Mouse (Mus musculus): ENCODE results near the gene Sfrp4. TPM values are rescaled to one million over a fixed set of nuclear protein-coding genes. Genes with fewer than 3 reads are reported as not detected.
"Not testable (repeated sequence)": the region's sequence is repeated elsewhere in the genome, so short reads cannot be mapped to it uniquely, and the experiment has no call there.

Sfrp4 gene
- polyA plus RNA-seq (2012; rRNA removed): 0.85 and 1.8 TPM in 2 replicates

DNA sequence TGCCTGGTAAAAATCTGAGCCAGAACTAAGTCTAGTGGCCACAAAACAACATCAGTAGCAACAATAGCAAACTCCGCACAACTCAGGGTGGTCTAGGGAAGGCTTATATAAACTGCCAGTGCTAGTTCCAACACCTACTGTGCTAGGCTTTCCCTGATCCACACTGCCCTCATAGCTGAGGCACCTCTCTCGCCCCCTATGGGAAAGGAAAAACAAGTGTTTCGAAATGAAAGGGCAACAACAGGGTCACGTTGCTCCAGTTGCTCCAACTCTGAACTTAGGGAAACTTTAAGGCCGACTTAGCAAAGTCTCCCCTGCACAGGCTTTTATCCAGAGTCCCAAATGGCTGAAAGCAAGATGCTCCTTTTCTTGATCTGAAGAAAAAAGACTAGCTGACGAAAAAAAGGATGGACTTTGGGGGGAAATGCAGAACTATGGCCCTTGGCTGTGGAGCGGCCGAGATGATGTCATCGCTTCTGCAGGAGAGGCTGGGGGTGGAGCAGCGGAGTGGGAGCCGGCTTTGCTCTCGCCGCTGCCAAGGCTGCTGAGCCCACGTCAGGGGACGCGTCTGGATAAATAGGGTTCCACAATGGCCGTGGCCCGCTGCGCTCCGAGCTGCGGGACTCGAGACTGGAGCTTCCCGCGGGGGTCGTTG is at the start of gene Sfrp4:
TSS of gene Sfrp4 (plus strand) at position 532 of the 655 bp plus-strand sequence.
- WGBS: 6% methylated on average over 25 of the region's 25 CpGs
- no peak for DNase-seq
- H3K36me3 ChIP-seq (ENCODE audit: control insufficient read depth, insufficient read depth, low read length): no peaks in the 10 kb centered on the region
- no peaks in the 10 kb centered on the region; the same call in 1 of the 2 replicates for H3K4me1 ChIP-seq (replicated peaks; ENCODE audit: control insufficient read depth, insufficient read depth, low read length)
- no peaks in the 10 kb centered on the region; the same call in 1 of the 2 replicates for H3K27me3 ChIP-seq (ENCODE audit: control insufficient read depth, insufficient read depth, low read length)
- no peak within 1 kb of the TSS for H3K27ac ChIP-seq (ENCODE audit: control insufficient read depth, insufficient read depth, low read length)
- H3K4me3 ChIP-seq (ENCODE audit: control insufficient read depth, insufficient read depth, low read length): no peak within 1 kb of the TSS
- TF ChIP-seq CTCF (IDR thresholded peaks at IDR 0.05; ENCODE audit: borderline replicate concordance, control insufficient read depth, extremely low read depth, insufficient read depth, low read length, poor library complexity): no peak
- TF ChIP-seq POLR2A (IDR thresholded peaks at IDR 0.05; ENCODE audit: control insufficient read depth, extremely low read depth, insufficient read depth, low read length, poor library complexity): no peak

DNA sequence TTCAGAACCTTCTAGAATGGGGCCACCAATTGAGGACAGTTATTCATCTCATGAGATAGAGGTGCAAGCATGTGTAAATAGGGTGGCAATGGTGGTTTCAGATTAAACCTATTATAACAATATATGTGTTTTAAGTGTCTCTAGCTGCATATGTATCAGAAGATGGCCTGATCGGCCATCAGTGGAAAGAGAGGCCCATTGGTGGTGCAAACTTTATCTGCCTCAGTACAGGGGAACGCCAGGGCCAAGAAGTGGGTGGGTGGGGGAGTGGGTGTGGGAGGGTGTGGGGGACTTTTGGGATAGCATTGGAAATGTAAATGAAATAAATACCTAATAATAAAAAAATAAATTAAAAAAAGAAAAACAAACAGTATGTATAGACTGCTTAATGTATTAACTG is 48.2 kb upstream of the Sfrp4 start:
- DNase-seq; H3K4me3 ChIP-seq (ENCODE audit: control insufficient read depth, insufficient read depth, low read length); H3K36me3 ChIP-seq (ENCODE audit: control insufficient read depth, insufficient read depth, low read length); H3K27ac ChIP-seq (ENCODE audit: control insufficient read depth, insufficient read depth, low read length); H3K27me3 ChIP-seq (ENCODE audit: control insufficient read depth, insufficient read depth, low read length); H3K4me1 ChIP-seq (replicated peaks; ENCODE audit: control insufficient read depth, insufficient read depth, low read length): not testable (repeated sequence)
- WGBS: 97% methylated on average over 2 of the region's 2 CpGs

DNA sequence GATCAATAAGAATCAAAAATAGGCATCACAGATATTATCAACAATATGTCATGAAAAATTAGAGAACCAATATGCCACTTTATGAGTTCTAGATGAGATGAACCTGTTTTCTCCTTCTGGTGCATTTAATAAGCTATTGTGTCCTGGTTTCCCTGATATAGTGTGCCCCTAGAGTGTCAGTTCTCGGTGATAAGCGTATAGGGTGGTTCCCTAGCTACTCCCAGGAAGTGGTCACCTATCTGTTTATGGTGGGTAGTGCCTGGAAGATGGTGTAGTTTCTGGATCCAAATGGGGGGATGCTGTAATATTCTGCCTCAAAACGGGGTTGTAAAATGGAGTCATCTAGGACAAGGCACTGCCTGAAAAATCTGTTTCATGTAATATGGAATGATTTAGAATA is 47.0 kb upstream of the Sfrp4 start:
- Histone ChIP-seq H3K36me3 (ENCODE audit: control insufficient read depth, insufficient read depth, low read length) (no peaks in the 10 kb centered on the region), H3K27ac (ENCODE audit: control insufficient read depth, insufficient read depth, low read length) (no peak overlapping the region), H3K27me3 (ENCODE audit: control insufficient read depth, insufficient read depth, low read length) (no peaks in the 10 kb centered on the region), H3K4me3 (ENCODE audit: control insufficient read depth, insufficient read depth, low read length) (no peak overlapping the region), H3K4me1 (replicated peaks; ENCODE audit: control insufficient read depth, insufficient read depth, low read length) (no peaks in the 10 kb centered on the region)
- DNase-seq: no peak
- TF ChIP-seq POLR2A (IDR thresholded peaks at IDR 0.05; ENCODE audit: control insufficient read depth, extremely low read depth, insufficient read depth, low read length, poor library complexity) (no peak), CTCF (IDR thresholded peaks at IDR 0.05; ENCODE audit: borderline replicate concordance, control insufficient read depth, extremely low read depth, insufficient read depth, low read length, poor library complexity) (no peak)
- WGBS: 87% methylated on average over 3 of the region's 3 CpGs

DNA sequence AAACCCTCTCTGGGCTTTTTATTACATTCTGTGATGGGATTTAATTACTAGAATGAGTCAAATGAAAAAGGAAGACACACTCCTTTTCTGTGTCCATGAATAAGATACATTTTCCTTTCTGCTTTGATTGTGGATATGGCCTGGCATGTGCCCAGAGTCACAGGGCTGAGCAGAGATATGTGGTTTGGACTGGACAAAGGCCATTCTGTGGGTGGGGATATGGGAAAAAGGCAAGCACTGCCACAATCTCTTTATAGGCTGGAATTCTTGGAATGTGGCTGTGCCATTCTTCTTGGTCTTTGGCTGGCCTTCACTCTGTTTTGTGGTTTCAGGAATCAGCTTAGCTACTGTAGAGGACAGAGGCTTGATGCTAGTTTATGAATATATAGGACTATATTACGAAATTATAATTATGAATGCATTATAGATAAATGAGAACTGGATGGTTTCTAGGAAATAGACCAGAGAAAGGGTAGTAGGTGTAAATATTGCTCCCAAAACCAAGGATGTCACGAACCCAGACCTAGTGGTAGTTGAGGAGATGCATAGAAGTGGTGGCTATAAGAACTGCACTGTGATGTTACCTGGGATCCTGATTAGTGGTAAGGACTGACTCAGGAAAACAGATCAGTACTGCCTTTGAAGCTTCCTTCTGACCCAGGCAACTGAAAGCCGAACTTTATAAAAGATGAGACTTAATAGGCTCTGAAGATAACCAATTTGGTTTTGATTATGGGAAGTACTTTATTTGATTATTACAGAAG is 31.7 kb upstream of the Sfrp4 start:
- 89% methylated on average over 3 of the region's 3 CpGs for WGBS
- DNase-seq: no peak

DNA sequence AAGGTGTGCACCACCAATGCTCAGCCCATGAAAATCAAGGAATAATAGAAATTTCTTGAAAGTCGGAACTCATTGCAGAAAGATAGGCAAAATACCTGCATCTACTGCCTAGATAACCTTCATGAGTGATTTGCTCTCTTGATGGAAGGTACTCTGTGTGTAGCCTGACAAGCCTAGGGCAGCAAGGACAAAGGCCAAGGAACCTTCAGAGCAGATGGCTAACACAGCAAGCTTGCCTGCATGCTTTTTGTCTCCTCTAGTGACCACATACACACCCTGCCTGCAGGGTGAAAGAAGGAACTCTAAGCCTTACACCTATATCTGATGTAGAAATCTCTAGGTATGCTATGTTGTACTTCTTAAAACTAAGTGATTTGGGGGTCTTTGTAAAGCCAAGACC is 27.8 kb upstream of the Sfrp4 start:
- Histone ChIP-seq H3K36me3 (ENCODE audit: control insufficient read depth, insufficient read depth, low read length) (no peaks in the 10 kb centered on the region), H3K4me1 (replicated peaks; ENCODE audit: control insufficient read depth, insufficient read depth, low read length) (no peaks in the 10 kb centered on the region), H3K27me3 (ENCODE audit: control insufficient read depth, insufficient read depth, low read length) (no peaks in the 10 kb centered on the region), H3K27ac (ENCODE audit: control insufficient read depth, insufficient read depth, low read length) (no peak overlapping the region), H3K4me3 (ENCODE audit: control insufficient read depth, insufficient read depth, low read length) (no peak overlapping the region)
- DNase-seq: no peak
- WGBS: 100% methylated on average over 1 of the region's 1 CpGs
- TF ChIP-seq POLR2A (IDR thresholded peaks at IDR 0.05; ENCODE audit: control insufficient read depth, extremely low read depth, insufficient read depth, low read length, poor library complexity) (no peak), CTCF (IDR thresholded peaks at IDR 0.05; ENCODE audit: borderline replicate concordance, control insufficient read depth, extremely low read depth, insufficient read depth, low read length, poor library complexity) (no peak)

More for the DNA sequence above, 31.7 kb upstream of the Sfrp4 start:
- H3K27ac ChIP-seq (ENCODE audit: control insufficient read depth, insufficient read depth, low read length): no peak overlapping the region
- TF ChIP-seq POLR2A (IDR thresholded peaks at IDR 0.05; ENCODE audit: control insufficient read depth, extremely low read depth, insufficient read depth, low read length, poor library complexity): no peak
- no peak for TF ChIP-seq CTCF (IDR thresholded peaks at IDR 0.05; ENCODE audit: borderline replicate concordance, control insufficient read depth, extremely low read depth, insufficient read depth, low read length, poor library complexity)
- H3K27me3 ChIP-seq (ENCODE audit: control insufficient read depth, insufficient read depth, low read length): no peaks in the 10 kb centered on the region
- no peaks in the 10 kb centered on the region for H3K36me3 ChIP-seq (ENCODE audit: control insufficient read depth, insufficient read depth, low read length)
- H3K4me3 ChIP-seq (ENCODE audit: control insufficient read depth, insufficient read depth, low read length): no peak overlapping the region
- H3K4me1 ChIP-seq (replicated peaks; ENCODE audit: control insufficient read depth, insufficient read depth, low read length): no peaks in the 10 kb centered on the region

DNA sequence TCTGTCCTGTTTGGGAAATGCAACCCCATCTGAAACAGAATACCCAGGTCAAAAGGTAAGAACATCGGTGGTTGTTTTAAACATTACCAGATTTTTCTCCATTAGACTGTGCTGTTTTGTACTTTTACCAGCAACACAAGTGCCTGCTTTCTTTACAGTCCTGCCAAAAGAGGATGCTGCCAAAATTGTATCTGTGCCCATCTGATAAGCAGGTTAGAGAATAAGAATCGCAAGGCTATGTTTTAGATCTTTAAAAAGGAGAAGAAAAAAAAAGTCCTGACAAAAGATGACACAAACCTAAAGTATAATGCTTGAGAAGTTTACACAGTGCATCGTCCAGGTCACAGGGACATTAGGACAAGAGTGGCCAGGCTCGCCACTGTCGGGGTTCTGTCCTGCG is 23.7 kb upstream of the Sfrp4 start:
- TF ChIP-seq CTCF (IDR thresholded peaks at IDR 0.05; ENCODE audit: borderline replicate concordance, control insufficient read depth, extremely low read depth, insufficient read depth, low read length, poor library complexity) (no peak), POLR2A (IDR thresholded peaks at IDR 0.05; ENCODE audit: control insufficient read depth, extremely low read depth, insufficient read depth, low read length, poor library complexity) (no peak)
- Histone ChIP-seq H3K27ac (ENCODE audit: control insufficient read depth, insufficient read depth, low read length) (no peak overlapping the region), H3K4me3 (ENCODE audit: control insufficient read depth, insufficient read depth, low read length) (no peak overlapping the region), H3K4me1 (replicated peaks; ENCODE audit: control insufficient read depth, insufficient read depth, low read length) (no peaks in the 10 kb centered on the region), H3K27me3 (ENCODE audit: control insufficient read depth, insufficient read depth, low read length) (no peaks in the 10 kb centered on the region), H3K36me3 (ENCODE audit: control insufficient read depth, insufficient read depth, low read length) (no peaks in the 10 kb centered on the region)
- WGBS: 79% methylated on average over 6 of the region's 6 CpGs
- DNase-seq: no peak
